Mouse (Mus musculus) neural tube, embryonic 14.5 days (tissue): ENCODE measurements around the gene Ube2b. TPM values are rescaled to one million over a fixed set of nuclear protein-coding genes. Genes with fewer than 3 reads are reported as not detected.

ENCODE experiments used
- ATAC-seq: fragments of 200-750 bp; cut with Nextera tagmentation; 2 replicates; pipeline ENCODE4 v1.8.0; 2017; ENCODE audit warnings: low read depth, mild to moderate bottlenecking, moderate TSS enrichment, moderate library complexity
- H3K27ac ChIP-seq: fragments of 300-500 bp; sonication (generic); 2 replicates; pipeline ENCODE4 v1.5.1; 2014; ENCODE audit warnings: low read depth, mild to moderate bottlenecking, control low read depth, low read length, moderate library complexity, mixed read lengths
- H3K27me3 ChIP-seq: fragments of 300-500 bp; sonication (generic); 2 replicates; pipeline ENCODE4 v1.6.1; 2014; ENCODE audit warnings: low read length; ENCODE audit not compliant: control insufficient read depth, insufficient read depth
- H3K36me3 ChIP-seq: fragments of 300-500 bp; sonication (generic); 2 replicates; pipeline ENCODE4 v1.6.1; 2014; ENCODE audit warnings: low read length, mixed read lengths; ENCODE audit not compliant: control insufficient read depth, insufficient read depth
- H3K4me1 ChIP-seq: fragments of 300-500 bp; sonication (generic); 2 replicates; pipeline ENCODE4 v1.6.1; 2014; ENCODE audit warnings: low read length; ENCODE audit not compliant: control insufficient read depth, insufficient read depth
- H3K4me2 ChIP-seq: fragments of 300-500 bp; sonication (generic); 2 replicates; pipeline ENCODE4 v1.6.1; 2014; ENCODE audit warnings: mild to moderate bottlenecking, low read depth, low read length, control low read depth
- H3K4me3 ChIP-seq: fragments of 300-500 bp; sonication (generic); 2 replicates; pipeline ENCODE4 v1.5.1; 2014; ENCODE audit warnings: low read depth, low read length, control low read depth, mixed read lengths
- H3K9ac ChIP-seq: fragments of 300-500 bp; sonication (generic); replicated peaks from 2 replicates; pipeline ENCODE4 v1.6.1; 2014; ENCODE audit warnings: low read depth, mild to moderate bottlenecking, control low read depth, low read length, mixed read lengths
- H3K9me3 ChIP-seq: fragments of 300-500 bp; sonication (generic); 2 replicates; pipeline ENCODE4 v1.6.1; 2016; ENCODE audit warnings: low read length; ENCODE audit not compliant: control insufficient read depth
- whole genome bisulfite sequencing: fragments of 180-500 bp; shearing (Covaris S2); extraction: QIAGEN DNeasy Blood & Tissue Kit; methylation state at CpG from one replicate; pipeline ENCODE4 v1.1.7; 2014; 5-methylcytosine and 5-hydroxymethylcytosine counted together
- polyA plus RNA-seq: library from polyadenylated mRNA; unstranded; fragments of >200 nt; fragmentation: Nextera tagmentation; extraction: Ambion mirVana; gene quantifications from 2 replicates; pipeline ENCODE4 v1.2.1, GENCODE M21; 2014

Gene Ube2b
- polyA plus RNA-seq, 1 experiment from 2014 or later: 165 TPM

DNA sequence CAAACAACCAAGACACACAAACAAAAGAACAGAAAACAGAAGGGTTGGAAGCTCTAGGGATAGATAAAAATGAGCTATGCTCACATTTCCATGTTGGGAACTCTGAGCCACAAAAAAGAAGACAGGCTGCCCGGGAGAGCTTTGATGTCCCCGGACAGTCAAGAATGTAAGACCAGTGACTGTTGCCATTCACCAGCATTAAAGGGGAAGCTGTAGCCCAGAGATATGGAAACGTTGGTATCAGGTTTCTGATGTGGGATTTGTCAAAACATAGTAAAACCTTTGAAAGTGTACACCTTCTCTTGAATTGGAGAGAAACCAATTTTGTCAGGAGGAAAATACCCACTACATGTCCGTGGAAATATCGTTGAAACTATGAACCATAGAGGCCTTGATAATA lies 41.1 kb downstream of the Ube2b start:
- Histone ChIP-seq H3K4me2 (no peak overlapping the region), H3K4me1 (no peaks in the 10 kb centered on the region), H3K9ac (no peak overlapping the region), H3K36me3 (no peaks in the 10 kb centered on the region), H3K27me3 (no peaks in the 10 kb centered on the region), H3K27ac (no peak overlapping the region), H3K4me3 (no peak overlapping the region), H3K9me3 (no peaks in the 10 kb centered on the region)
- ATAC-seq: no peak
- WGBS: 90% methylated on average over 5 of the region's 5 CpGs

- no peak overlapping the region for H3K27ac ChIP-seq
- no peak overlapping the region for H3K9ac ChIP-seq
- H3K27me3 ChIP-seq: no peaks in the 10 kb centered on the region
- H3K9me3 ChIP-seq: no peaks in the 10 kb centered on the region
- H3K4me3 ChIP-seq: no peak overlapping the region
- H3K4me2 ChIP-seq: no peak overlapping the region
- no peaks in the 10 kb centered on the region for H3K36me3 ChIP-seq
- H3K4me1 ChIP-seq: no peaks in the 10 kb centered on the region
- WGBS: 90% methylated on average over 4 of the region's 4 CpGs
- no peak for ATAC-seq
Measured at GRCm38 (mm10) chr11:51957760-51958159, 42.8 kb downstream of the Ube2b start.

DNA sequence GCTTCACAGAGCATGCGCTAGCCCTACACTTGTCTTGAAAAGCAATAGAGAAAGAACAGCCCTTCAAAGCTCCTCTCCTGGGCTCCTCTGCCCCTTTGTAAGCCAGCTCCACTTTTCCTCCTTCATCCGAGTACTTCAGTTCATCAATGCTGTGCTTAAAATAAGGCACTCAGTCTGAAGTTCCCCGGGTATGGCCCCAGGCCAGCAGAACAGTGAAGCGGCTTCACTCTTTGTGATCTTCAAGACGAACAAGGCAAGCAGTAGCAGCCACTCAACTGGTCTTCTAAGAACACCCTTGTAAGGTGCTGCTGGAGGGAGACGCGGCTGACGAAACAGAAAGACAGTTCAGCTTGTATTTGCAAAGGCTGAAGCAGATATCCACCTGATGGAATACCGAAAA lies 44.5 kb downstream of the Ube2b start:
- Histone ChIP-seq H3K9ac (no peak overlapping the region), H3K4me2 (no peak overlapping the region), H3K27me3 (no peaks in the 10 kb centered on the region), H3K4me1 (no peaks in the 10 kb centered on the region), H3K36me3 (no peaks in the 10 kb centered on the region), H3K9me3 (no peaks in the 10 kb centered on the region), H3K27ac (no peak overlapping the region), H3K4me3 (no peak overlapping the region)
- WGBS: 83% methylated on average over 9 of the region's 9 CpGs
- no peak for ATAC-seq

DNA sequence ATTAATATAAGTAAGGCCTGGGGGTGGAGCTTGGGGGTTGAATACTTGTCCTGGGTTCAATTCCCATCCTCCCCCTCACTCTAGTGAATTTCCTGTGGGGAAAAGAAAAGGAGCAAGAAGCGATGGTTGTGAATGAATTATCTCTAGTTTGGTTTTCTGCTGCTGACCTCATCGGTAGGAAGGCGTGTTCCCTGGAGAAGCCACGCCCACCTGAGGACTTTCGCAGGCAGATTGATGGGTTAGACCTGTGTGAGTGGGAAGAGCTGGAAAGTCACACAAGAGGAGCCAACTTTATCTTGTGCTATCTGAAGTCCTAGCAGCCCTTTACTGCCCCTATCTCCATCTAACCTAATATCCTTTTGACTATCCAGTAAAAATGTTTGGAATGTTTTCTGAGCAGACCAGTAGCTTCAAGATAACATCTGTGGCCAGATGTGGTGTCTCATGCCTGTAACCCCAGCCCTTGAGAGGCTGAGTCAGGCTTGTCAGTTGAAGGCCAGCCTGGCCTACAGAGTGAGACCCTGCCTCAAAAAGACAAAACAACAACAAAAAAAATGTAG lies 48.6 kb downstream of the Ube2b start:
- Histone ChIP-seq H3K4me3 (no peak overlapping the region), H3K27ac (no peak overlapping the region), H3K4me1 (no peaks in the 10 kb centered on the region), H3K9me3 (no peaks in the 10 kb centered on the region), H3K27me3 (no peaks in the 10 kb centered on the region), H3K9ac (no peak overlapping the region), H3K4me2 (no peak overlapping the region), H3K36me3 (no peaks in the 10 kb centered on the region)
- ATAC-seq: no peak
- 58% methylated on average over 5 of the region's 5 CpGs for WGBS

DNA sequence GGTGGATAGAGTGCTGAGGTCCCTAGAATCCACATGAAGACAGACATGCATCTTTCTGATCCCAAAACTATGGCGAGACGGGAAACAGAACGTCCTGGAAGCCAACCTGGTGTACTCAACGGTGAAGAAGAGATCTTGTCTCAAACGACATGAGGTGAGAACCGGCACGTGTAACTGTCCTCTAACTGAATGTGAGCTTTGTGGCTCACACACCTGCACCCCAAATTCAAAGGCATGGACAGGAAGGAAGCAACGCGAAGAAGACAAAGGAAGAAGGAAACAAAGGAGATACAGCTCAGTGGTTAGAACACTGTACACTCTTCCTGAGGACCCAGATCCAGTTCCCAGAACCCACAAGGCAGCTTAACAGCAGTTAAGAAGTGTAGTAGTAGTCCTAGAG lies 50.6 kb downstream of the Ube2b start:
- ATAC-seq: no peak
- WGBS: 92% methylated on average over 9 of the region's 9 CpGs

DNA sequence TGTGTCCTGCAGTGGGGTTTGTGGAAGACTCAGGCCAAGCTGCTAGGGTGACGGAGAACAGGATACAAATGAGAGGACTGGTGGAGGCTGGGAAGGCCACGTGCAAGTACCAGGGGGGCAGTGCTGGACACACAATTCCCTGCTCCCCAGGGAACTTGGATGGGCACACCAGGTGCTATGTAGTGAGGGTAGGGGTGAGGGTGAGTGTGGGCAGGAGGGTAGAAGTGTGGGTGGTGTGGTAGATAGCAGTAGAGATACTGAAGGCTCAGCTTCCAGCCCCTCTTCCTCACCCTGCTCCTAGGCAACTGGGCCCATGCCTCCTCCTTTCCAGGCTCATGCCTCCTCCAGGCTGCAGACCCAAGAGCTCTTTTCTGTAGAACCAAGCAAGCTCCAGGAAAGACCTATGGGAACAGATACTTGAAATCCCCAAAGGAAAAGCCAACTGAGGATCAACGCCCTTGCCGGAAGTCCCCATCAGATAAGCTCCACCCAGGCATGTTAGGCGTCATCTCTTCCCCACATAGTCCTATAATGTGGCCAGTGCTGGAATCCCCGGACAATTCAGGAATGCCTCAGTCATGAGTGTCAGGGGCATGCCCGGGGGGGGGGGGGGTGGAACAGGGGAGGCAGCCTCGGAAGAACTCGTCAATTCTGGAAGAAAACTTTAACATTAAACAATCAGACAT lies 51.3 kb downstream of the Ube2b start:
- no peak overlapping the region for H3K27ac ChIP-seq
- H3K9me3 ChIP-seq: no peaks in the 10 kb centered on the region
- no peak overlapping the region for H3K9ac ChIP-seq
- no peak overlapping the region for H3K4me2 ChIP-seq
- no peaks in the 10 kb centered on the region for H3K27me3 ChIP-seq
- no peaks in the 10 kb centered on the region for H3K36me3 ChIP-seq
- no peaks in the 10 kb centered on the region for H3K4me1 ChIP-seq
- ATAC-seq: no peak
- no peak overlapping the region for H3K4me3 ChIP-seq
- WGBS: 90% methylated on average over 9 of the region's 9 CpGs

More for the DNA sequence above, 50.6 kb downstream of the Ube2b start:
- no peak overlapping the region for H3K27ac ChIP-seq
- no peak overlapping the region for H3K4me3 ChIP-seq
- H3K4me1 ChIP-seq: no peaks in the 10 kb centered on the region
- no peak overlapping the region for H3K9ac ChIP-seq
- no peaks in the 10 kb centered on the region for H3K36me3 ChIP-seq
- no peaks in the 10 kb centered on the region for H3K9me3 ChIP-seq
- no peak overlapping the region for H3K4me2 ChIP-seq
- H3K27me3 ChIP-seq: no peaks in the 10 kb centered on the region

- ATAC-seq: no peak
- H3K4me2 ChIP-seq: no peak overlapping the region
- no peaks in the 10 kb centered on the region for H3K27me3 ChIP-seq
- H3K36me3 ChIP-seq: no peaks in the 10 kb centered on the region
- WGBS: 78% methylated on average over 6 of the region's 6 CpGs
- H3K4me3 ChIP-seq: no peak overlapping the region
- no peaks in the 10 kb centered on the region for H3K9me3 ChIP-seq
- no peak overlapping the region for H3K27ac ChIP-seq
- H3K4me1 ChIP-seq: peaks cover 6% of the 10 kb centered on the region
- no peak overlapping the region for H3K9ac ChIP-seq
Measured at GRCm38 (mm10) chr11:51946144-51946543, 54.4 kb downstream of the Ube2b start.

DNA sequence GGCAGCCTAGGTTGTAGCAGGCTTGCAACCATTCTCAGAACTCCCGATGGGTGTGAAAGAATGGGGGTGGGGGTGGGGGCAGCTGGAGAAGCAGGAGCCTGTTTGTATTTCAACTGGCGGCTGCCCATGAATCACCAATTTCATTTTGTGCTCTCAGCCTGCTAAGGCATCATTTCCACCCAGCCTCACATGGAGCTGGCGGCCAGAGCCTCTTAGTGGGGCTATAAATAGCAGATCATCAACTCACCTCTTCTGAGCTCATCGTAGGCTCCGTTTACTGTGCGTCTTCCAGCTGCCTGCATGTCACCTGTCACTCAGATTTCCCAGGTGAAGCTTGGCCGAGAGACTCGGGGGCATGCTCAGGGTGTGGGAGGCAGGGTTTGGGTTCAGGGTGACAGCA lies 55.0 kb downstream of the Ube2b start:
- no peak overlapping the region for H3K27ac ChIP-seq
- ATAC-seq: no peak

DNA sequence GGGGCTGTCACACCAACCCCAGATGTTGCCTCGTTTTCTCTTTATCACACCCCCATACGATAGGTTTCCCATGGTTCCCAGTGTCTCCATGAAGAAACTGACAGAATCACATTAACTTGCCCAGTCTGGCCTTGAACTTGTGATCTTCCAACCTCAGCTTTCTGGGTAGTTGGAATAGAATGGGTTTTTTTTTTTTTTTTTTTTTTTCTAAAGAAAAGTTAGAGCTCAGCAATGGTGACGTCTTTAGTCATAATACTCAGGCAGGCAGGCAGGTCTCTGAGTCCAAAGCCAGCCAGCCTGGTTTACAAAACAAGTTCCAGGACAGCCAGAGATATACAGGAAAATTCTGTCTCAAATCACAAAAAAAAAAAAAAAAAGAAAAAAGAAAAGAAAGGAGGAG lies 56.3 kb downstream of the Ube2b start:
- Histone ChIP-seq H3K4me3 (no peak overlapping the region), H3K4me2 (no peak overlapping the region), H3K9me3 (no peaks in the 10 kb centered on the region), H3K27me3 (no peaks in the 10 kb centered on the region), H3K9ac (no peak overlapping the region), H3K36me3 (no peaks in the 10 kb centered on the region), H3K27ac (no peak overlapping the region), H3K4me1 (peaks cover 6% of the 10 kb centered on the region)
- 73% methylated on average over 3 of the region's 3 CpGs for WGBS
- ATAC-seq: no peak

More for the DNA sequence above, 55.0 kb downstream of the Ube2b start:
- no peaks in the 10 kb centered on the region for H3K36me3 ChIP-seq
- no peaks in the 10 kb centered on the region for H3K27me3 ChIP-seq
- H3K4me1 ChIP-seq: peaks cover 6% of the 10 kb centered on the region
- H3K4me3 ChIP-seq: no peak overlapping the region
- H3K9me3 ChIP-seq: no peaks in the 10 kb centered on the region
- H3K4me2 ChIP-seq: no peak overlapping the region
- H3K9ac ChIP-seq: no peak overlapping the region
- 25% methylated on average over 8 of the region's 8 CpGs for WGBS
